Mouse (Mus musculus) cerebellum, adult 9-11 months (tissue): ENCODE results near the gene Vac14.
A peak's percentile ranks its signal among the peaks of the same experiment; 100 is the strongest.

Experiments used
- DNase-seq: peaks from one replicate; pipeline ENCODE4 v3.0.0; 2022

Gene Vac14

DNA sequence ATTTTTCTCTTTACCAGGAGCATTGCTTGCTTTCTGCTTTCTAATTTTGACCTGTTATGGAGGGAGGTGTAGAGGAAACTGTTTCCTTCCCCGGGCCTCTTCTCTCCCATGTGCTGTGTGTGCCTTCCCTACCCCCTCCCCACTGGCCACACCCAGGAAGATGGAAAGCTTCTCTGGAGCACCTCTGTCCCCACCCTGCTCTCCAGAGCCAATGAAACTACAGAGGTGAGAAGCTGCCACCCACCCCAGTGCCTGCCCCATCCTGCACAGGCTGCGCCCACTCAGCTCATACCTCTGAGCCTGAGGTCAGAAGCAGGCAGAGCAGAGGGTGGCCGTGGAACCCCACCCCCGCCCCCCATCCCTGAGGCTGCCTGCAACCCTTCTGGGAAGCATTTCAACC lies 136.3 kb downstream of the Vac14 start:
- DNase-seq = no peak

DNA sequence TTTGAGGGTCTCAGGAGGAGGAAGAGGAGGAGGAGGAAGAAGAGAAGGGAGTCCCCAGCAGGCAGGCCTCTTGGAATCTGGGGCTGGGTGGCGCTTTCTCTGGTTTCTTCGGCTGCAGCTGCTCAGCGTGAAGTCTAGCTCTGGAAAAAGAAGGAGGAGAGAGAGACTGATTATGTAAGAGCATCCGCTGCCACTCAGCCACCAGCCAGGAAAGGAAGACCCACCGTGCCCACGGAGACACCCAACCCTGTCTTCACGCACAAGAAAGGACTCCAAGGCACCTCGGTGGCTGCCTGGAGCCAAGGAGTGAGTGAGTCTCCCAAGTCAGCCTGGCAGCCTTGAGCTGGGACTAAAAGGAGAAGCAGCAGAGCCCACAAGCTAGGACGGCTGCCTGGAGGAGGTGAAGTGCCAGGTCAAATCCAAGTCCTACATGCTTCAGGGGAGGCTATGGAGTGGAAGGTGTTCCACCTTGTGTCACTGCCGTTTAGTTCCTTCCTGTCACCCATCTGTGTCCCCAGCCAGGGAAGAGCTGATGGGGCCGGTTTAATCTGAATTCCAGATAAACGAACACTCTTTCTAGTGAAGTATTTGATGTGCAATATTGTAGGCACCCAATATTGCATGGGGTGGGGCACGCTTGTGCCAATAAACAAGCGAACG lies 137.3 kb downstream of the Vac14 start:
- DNase-seq = no peak

DNA sequence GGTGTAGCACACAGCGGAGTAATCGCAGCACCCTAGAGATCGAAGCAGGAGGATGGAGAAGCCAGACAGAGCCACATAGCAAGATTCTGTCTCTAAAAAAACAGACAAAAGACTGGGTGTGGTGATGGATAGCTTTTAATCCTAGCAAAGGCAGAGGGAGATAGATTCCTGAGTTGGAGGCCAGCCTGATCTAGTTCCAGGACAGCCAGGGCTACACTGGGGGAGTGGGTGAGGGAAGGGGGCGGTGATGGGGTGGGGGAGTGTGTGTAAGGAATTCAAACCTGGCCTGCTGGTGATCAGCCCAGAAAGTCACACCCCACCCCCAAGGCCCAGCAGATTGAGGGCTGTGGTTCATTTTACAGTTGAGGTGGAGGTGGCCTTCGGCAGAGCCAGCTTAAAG lies 137.8 kb downstream of the Vac14 start:
- no peak for DNase-seq

DNA sequence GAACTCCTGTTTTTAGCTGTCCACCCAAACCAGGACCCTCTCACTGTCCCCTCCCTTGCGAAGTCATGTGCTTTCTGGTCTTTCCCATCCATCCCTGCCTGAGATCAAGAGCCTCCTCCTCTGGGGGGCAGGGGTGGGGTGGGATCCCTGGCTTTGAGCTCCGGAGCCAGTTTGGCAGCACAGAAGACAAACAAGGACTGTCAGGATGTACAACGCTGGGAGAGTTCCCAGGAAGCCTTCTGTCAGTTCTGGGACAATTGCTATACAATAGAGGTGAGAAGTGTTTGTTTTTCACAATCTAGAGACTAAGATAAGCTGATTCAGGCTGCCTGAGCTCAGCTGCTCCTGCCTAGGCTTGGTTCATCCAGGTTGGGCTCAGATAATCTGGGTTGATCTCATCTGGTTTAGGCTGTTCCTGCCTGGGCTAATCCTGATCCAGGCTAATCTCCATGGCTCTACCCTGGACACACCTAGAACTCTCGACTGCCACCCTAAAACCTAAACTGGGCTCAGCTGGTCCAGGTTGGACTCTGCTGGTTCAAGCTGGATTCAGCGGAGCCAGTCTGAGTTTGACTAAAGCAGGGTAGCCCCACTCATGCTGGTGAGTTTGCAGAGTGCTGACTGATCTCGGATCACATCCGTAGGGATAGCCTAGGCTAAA lies 142.0 kb downstream of the Vac14 start:
- no peak for DNase-seq

DNA sequence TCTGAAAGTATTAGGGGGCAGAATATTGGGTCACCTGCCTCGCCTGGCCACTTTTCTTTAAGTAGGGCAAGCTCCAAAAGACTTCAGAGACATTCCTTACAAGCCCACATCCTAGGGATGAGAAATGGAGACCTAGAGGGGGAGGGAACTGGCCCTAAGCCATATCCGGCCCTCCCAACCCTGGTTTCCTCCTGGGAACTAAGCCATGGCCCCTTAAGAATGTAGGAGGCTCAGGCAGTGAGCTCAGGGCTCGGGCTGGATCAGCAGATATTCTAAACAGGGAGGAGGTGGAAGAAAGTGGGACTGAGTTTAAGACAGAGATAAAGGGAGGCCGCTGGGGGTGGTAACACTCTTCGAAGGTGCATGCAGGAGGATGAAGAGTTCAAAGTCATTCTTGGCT lies 142.8 kb downstream of the Vac14 start:
- DNase-seq = no peak

DNA sequence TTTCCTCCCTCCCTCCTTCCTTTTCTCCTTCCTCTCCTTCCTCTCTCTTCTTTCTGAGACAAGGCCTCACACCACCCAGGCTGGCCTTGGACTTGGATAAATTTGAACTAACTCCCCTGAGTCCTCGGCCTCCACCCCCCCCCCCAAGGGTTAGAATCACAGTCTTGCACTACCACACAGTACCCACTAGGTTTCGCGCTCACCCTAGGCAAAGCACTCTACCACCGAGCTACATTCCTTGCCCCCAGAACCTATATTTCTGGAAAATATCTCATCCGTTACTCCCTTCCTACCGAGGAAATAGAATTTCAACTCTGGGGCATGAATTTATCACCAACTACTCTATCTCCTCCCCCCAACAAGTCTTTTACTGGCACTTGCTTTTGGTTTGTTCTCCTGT lies 143.6 kb downstream of the Vac14 start:
- DNase-seq = no peak

DNA sequence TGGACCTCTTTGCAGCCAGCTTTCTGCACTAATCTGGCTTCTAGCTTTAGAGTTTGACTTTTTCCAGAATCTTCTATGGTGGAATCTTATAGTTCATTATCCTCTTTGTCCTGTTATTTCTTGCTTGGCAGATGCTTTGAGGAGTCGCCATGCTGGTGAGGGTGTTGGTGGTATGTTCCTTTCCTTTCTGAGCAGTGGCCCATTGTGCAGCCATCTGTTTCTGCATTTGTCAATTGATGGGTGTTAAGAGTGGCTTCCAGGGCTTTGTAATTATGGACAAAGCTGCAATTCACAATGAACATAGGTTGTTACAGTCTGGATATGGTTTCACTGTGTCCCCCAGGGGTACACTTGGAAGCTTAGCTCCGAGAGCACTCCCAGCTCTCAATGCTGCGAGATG lies 146.3 kb downstream of the Vac14 start:
- DNase-seq = peak; percentile 65

DNA sequence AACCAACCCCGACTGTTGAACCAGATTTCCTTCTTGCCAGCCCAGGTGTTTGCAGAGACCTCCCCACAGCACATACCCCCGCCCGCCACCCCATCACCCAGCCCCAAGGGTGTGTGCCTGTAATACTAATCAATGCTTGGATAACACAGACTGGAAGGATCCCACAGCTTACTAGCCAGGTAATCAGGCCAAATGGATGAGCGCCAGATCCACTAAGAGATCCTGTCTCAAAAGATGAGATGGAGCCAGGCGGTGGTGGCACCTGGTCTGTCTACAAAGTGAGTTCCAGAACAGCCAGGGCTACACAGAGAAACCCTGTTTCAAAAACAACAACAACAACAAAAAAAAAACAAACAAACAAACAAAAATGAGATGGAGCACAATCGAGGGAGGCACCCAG lies 148.9 kb downstream of the Vac14 start:
- DNase-seq = no peak
